Mouse (Mus musculus): ENCODE measurements around the gene Tmod2.

Gene Tmod2

DNA sequence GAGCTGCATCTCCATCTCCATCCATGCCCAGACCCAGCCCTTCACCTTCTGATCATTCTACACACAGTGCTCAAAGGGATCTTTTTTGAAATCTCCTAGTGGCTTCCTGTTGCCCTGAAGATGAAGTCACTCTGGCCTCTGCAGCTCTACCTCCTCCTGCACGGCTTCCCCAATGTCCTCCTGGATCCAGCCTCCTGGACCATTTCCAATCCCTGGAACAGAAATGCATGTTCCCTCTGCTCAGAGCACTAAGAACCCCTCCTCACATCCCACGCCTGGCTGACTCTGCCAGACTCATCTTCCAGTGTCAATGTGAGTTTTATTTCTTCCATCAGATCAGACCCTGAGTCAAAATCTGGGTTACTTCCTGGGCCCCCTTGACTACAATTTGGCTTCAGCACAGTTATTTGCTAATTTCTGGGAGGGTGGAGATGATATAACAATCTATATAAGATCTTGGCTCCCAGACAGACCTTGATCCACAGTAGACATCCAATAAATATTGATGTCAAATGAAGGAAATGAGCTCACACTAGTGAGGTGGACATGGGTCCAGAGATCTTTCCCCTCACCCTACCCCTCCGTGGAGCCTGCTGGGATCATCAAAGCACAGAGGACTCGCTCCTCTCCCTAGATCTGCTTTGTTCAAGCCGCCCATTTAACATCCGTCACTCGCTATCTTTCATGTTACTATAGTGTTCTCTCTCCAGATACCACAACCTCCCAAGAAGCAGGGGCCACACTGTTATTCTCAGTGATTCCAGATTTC, 10.8 kb downstream of the Tmod2 start:
- DNase-seq = no peak

- DNase-seq = no peak
Measured at GRCm38 (mm10) chr9:75599191-75599841, 11.8 kb downstream of the Tmod2 start.

DNA sequence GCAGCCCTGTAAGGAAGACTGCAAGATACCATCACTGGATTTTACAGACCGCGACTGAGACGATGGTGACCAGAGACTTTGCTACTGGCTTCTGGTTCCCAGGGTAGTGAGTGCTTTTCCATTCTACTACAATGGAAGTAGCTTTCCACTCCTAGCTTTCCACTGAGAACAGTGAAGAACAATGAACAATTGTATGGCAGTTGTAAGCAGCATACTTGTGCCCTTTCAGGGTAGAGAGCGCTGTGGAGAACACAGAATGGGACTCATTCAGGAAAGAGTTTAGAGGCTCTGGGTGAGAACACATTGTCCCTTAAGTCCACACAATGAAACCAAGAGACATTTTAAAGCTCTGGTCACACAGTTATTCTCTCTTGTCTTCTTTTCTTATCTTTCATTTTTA, 13.5 kb downstream of the Tmod2 start:
- no peak for DNase-seq

- no peak for DNase-seq
Measured at GRCm38 (mm10) chr9:75597036-75597435, 14.1 kb downstream of the Tmod2 start.

DNA sequence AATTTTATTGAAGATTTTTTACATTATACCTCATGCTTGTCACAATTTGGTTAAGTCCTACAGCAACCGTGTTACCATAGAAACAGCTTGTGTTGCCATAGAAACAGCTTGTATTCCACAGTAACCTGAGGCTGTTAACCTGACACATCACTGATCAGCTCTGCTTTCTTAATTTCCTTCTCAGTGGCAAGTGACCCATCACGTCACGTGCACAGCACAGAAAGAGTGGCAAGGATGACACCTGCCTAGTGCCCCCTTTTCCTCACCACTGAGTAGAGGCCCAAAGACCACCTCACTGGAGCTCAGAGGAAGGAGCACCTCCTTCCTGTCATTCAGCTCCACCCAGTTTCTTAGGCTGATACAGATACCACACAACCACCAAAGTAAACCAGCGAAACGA, 17.6 kb downstream of the Tmod2 start:
- DNase-seq = no peak

DNA sequence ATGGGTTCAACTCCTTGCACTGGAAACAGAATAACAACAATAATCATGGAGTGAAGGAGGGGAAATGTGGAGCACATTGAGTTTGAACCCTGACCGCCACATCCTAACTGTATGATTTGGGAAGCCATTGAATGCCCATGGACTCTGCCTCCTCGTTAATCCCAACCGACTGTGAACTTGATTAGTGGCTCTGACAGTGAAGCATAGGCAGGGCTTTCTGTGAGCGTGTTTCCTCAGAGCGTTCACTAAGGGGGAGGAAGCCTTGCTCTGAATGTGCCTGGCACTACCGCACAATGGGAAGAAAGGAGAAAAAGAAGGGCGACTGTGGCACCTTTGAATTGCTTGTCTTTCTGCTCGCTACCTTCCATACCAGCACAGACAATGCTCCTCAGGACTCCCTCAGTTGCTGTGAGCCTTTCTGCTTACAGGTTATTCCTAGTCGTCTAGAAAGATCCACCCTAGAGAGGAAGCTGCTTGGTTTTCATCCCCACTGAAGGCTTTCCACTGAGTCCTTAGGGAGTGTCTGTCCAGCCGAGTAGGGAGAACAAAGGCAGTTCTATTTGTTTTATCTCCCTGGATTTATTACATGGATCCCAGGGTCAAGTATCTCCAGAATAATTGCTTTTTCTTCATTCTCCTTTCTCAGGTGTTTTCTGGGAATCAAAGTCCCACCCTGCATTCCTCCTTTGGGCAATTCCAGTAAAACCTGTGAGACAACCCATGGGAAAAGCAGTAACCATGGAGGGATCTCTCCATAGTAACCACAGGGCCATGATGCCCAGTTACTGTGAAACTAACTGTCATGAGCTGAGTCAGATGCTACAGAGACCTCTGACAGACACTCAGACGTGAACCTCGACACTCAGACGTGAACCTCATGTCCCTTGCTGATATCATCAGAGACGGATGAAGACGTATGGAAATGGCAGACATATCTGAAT, 21.0 kb downstream of the Tmod2 start:
- no peak for DNase-seq

DNA sequence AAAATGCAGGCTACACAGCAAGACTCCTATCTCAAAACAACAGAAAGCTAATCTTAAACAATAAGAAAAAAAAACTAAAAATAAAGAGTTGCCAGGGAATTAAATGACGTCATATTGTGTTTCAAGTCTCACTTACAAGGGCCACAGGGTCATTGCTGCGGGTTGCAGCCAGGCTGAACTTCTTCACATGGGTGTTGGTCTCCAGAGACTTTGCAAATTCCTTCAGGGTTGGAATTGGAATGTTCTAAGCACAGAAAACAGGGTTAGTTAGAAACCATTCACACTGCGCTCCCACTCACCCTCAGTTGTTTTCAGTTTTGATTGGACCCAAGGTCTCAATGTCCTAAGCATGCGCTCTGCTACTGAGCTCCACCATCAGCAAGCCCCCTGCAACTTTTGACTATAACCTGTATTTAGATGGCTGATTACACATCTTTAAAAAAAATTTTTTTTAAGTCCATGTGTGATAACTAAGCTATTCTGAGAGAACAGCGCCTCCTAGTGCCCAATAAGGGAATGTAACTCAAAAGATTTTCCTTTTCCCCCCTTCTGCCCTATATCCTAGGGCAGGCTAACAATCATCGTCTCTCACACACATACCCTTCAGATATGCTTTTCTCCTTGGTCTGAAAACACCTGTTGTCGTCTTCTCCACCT, 29.3 kb downstream of the Tmod2 start:
- no peak for DNase-seq

- DNase-seq = no peak
Measured at GRCm38 (mm10) chr9:75579321-75579720, 31.8 kb downstream of the Tmod2 start.

GRCm38 (mm10) chr9:75571036-75571942, 39.8 kb downstream of the Tmod2 start:
- DNase-seq = no peak

DNA sequence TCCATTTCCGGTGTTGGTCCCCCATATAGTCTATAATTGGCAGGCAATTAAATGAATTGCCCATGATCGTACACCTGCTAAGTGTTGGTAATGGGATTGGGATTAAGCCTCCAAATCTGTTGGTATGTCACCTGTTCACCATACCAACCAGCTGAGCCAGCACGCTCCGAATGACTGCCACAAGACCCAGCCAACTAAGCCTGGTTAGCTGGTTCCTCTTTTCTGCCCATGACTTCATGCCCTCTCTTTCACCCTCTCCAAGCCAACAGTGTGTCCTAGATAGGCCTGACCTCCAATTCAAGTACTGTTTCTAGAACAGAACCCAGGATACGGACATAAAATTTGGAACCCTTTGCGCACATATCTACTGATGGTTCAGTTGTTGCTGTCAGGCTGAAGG, 42.7 kb downstream of the Tmod2 start:
- DNase-seq = no peak

- DNase-seq = no peak
Measured at GRCm38 (mm10) chr9:75564892-75565291, 46.2 kb downstream of the Tmod2 start.

- DNase-seq = no peak
Measured at GRCm38 (mm10) chr9:75563622-75564021, 47.5 kb downstream of the Tmod2 start.

- DNase-seq = no peak
Measured at GRCm38 (mm10) chr9:75563176-75563575, 47.9 kb downstream of the Tmod2 start.

GRCm38 (mm10) chr9:75561040-75561669, 50.0 kb downstream of the Tmod2 start:
- DNase-seq = no peak

GRCm38 (mm10) chr9:75560353-75560752, 50.8 kb downstream of the Tmod2 start:
- no peak for DNase-seq

- peak; percentile 97 for DNase-seq
Measured at GRCm38 (mm10) chr9:75559512-75560012, 51.6 kb downstream of the Tmod2 start, which contains the start of gene Tmod3. Gene Tmod3, minus strand, starts transcription at chr9:75559657.

GRCm38 (mm10) chr9:75558812-75559511, 52.2 kb downstream of the Tmod2 start:
- DNase-seq = no peak

- no peak for DNase-seq
Measured at GRCm38 (mm10) chr9:75558360-75558759, 52.8 kb downstream of the Tmod2 start.

GRCm38 (mm10) chr9:75553719-75554118, 57.4 kb downstream of the Tmod2 start:
- DNase-seq = no peak

DNA sequence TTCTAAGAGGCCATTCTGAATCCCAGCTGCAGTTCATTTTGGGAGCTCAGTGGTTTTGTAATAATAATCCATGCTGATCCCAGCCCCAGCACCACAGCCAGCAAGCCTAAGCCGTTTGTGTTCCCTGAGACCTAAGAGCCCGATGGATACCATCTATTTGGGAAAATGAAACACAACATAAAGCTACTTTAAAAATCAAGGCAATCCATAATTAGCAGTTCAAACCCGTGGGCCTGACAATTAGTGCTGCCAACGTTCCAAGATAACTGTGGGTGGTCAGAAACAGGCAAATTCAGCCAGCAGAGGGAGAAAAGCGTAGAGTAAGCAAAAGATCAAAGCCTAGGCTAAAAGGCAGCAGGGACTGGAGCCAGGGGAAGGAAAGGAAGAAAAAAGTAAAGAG, 59.8 kb downstream of the Tmod2 start:
- DNase-seq = no peak

All from thymus, postnatal 4 days (tissue).